Mouse (Mus musculus): ENCODE measurements around the gene T2. TPM values are rescaled to one million over a fixed set of nuclear protein-coding genes. Genes with fewer than 3 reads are reported as not detected.

The T2 gene
- polyA plus RNA-seq, 1 experiment from 2014 or later = 0.33 TPM

DNA sequence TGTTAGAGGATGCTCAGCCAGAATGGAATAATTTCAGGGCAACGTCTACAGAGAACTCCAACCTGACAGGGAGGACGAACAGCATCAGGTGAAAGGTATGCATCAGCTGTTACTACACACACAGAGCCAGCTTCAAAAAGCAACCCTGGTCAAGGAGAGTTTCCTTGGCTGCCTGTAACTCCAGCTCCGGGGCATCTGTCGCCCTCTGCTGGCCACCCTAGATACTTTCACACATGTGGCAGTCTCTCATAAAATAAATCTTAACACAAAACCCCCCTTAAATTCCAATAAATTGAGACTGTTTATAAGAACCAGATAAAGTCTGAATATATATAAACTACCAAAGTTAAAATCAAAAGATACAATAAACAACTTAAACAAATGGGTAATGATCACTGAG is 105.8 kb downstream of the T2 start:
- Histone ChIP-seq H3K27me3 (ENCODE audit: control insufficient read depth, insufficient read depth, low read length) (0 out of 2 replicates have a peak, but pooled peaks cover 2% of the 10 kb centered on the region), H3K27ac (ENCODE audit: low read depth, low read length) (no peak overlapping the region), H3K9ac (ENCODE audit: low read length) (no peak overlapping the region), H3K36me3 (ENCODE audit: control insufficient read depth, insufficient read depth, low read length) (no peaks in the 10 kb centered on the region), H3K4me2 (ENCODE audit: low read depth, low read length, severe bottlenecking) (no peak overlapping the region), H3K9me3 (ENCODE audit: control insufficient read depth, low read length) (no peaks in the 10 kb centered on the region), H3K4me3 (ENCODE audit: low read depth, low read length) (no peak overlapping the region), H3K4me1 (replicated peaks; ENCODE audit: control insufficient read depth, insufficient read depth, low read length) (0 out of 2 replicates have a peak, but pooled peaks cover 2% of the 10 kb centered on the region)
- no peak for ATAC-seq (replicated peaks; ENCODE audit: low FRiP score)
- WGBS = 6% methylated on average over 4 of the region's 4 CpGs
- DNase-seq (ENCODE audit: low spot score) = peak; percentile 71

DNA sequence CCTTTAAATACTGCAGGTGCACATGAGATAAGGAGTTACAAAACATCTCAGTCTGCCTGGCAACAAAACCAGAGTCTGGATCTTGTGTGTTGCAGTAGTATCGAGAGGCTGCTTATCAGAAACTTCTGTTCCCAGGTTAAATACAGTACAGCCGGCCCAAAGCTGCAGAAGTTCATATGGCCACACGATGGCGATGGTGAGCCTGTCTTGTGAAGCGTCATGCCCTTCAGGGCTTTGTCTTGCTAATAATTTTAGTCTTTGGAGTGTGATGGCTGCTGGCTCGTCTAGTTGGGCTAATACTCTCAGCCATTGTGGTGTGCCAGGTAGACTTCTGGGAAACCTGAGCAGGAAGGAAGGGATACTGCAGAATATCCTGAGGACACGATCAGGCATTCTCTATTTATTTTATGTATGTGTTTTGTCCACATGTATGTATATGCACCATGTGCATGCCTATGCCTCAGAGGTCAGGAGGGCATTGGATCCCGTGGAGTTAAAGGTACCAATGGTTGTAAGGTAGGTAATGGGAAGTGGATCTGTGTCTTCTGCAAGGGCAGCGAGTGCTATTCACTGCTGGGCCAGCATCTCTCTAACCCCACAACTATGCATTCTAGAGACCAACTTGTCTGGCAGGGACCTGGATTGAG is 107.8 kb downstream of the T2 start:
- peak; percentile 82 for DNase-seq (ENCODE audit: low spot score)

DNA sequence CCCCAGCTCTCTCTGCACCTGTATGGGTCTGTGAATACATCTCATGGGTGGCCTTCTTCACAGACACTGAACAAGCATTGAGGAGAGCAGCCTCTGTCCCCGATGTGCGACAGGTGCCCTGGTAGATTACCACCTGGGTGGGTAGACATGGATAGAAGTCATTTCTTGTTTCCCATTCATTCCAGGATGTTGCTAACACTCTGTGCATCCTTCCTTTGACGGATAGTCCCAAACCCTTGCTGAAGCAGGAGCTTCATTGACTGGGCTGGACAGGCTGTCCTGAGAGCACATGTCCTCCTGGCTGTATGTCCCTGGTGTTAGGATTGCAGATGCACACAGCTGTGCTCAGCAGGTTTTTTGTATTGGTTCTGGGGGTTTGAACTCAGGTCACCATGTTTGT is 112.0 kb downstream of the T2 start:
- 91% methylated on average over 3 of the region's 3 CpGs for WGBS
- H3K27me3 ChIP-seq (ENCODE audit: control insufficient read depth, insufficient read depth, low read length) = no peaks in the 10 kb centered on the region

More for the DNA sequence above, 107.8 kb downstream of the T2 start:
- no peaks in the 10 kb centered on the region for H3K27me3 ChIP-seq (ENCODE audit: control insufficient read depth, insufficient read depth, low read length)
- no peaks in the 10 kb centered on the region for H3K4me1 ChIP-seq (replicated peaks; ENCODE audit: control insufficient read depth, insufficient read depth, low read length)
- no peak overlapping the region for H3K27ac ChIP-seq (ENCODE audit: low read depth, low read length)
- 29% methylated on average over 9 of the region's 9 CpGs for WGBS
- H3K36me3 ChIP-seq (ENCODE audit: control insufficient read depth, insufficient read depth, low read length) = no peaks in the 10 kb centered on the region
- no peak overlapping the region for H3K4me2 ChIP-seq (ENCODE audit: low read depth, low read length, severe bottlenecking)
- no peak overlapping the region for H3K4me3 ChIP-seq (ENCODE audit: low read depth, low read length)
- peak; percentile 55; the same call in 1 of the 2 replicates for ATAC-seq (replicated peaks; ENCODE audit: low FRiP score)
- no peaks in the 10 kb centered on the region for H3K9me3 ChIP-seq (ENCODE audit: control insufficient read depth, low read length)
- H3K9ac ChIP-seq (ENCODE audit: low read length) = no peak overlapping the region

DNA sequence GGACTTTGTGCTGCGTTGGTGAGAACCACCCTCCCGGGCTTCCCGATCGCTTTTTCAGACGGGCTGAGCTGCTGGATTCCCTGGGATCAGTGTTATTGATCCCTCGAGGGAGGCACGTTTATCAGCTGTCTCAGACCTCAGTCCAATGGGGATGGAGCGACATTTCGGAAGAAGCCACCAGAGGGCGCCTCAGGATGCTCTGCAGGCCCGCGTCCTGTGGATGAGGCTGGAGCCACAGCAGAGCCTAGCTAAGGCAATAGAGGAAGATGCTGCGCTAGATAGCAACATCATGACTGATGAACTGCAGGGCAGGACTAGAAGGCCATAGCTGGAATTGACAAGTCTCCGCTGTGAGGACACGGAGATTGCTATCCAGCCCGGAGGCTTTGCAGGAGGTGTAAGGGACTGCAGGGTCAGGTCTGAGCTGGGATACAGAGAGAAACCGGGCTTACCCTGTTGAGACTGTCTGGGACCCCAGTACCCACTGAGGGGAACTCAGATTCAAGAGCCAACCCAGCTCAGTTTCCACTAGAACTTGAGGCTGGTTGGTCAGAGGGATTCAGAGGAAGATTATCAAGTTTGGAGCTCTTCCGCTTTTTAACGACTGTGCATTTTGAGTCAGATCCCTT is 113.0 kb downstream of the T2 start:
- Histone ChIP-seq H3K27ac (ENCODE audit: low read depth, low read length) (no peak overlapping the region), H3K36me3 (ENCODE audit: control insufficient read depth, insufficient read depth, low read length) (no peaks in the 10 kb centered on the region), H3K4me1 (replicated peaks; ENCODE audit: control insufficient read depth, insufficient read depth, low read length) (no peaks in the 10 kb centered on the region), H3K9me3 (ENCODE audit: control insufficient read depth, low read length) (no peaks in the 10 kb centered on the region), H3K4me3 (ENCODE audit: low read depth, low read length) (no peak overlapping the region), H3K9ac (ENCODE audit: low read length) (peak overlapping the region; percentile 27), H3K27me3 (ENCODE audit: control insufficient read depth, insufficient read depth, low read length) (no peaks in the 10 kb centered on the region), H3K4me2 (ENCODE audit: low read depth, low read length, severe bottlenecking) (peak overlapping the region; percentile 11; the same call in 1 of the 2 replicates)
- 14% methylated on average over 19 of the region's 19 CpGs for WGBS
- ATAC-seq (replicated peaks; ENCODE audit: low FRiP score) (peak; percentile 77), DNase-seq (ENCODE audit: low spot score) (peak; percentile 92)

More for the DNA sequence above, 112.0 kb downstream of the T2 start:
- no peak overlapping the region for H3K4me2 ChIP-seq (ENCODE audit: low read depth, low read length, severe bottlenecking)
- no peak for ATAC-seq (replicated peaks; ENCODE audit: low FRiP score)
- DNase-seq (ENCODE audit: low spot score) = no peak
- no peak overlapping the region for H3K9ac ChIP-seq (ENCODE audit: low read length)
- H3K4me3 ChIP-seq (ENCODE audit: low read depth, low read length) = no peak overlapping the region
- no peaks in the 10 kb centered on the region for H3K36me3 ChIP-seq (ENCODE audit: control insufficient read depth, insufficient read depth, low read length)
- no peak overlapping the region for H3K27ac ChIP-seq (ENCODE audit: low read depth, low read length)
- H3K4me1 ChIP-seq (replicated peaks; ENCODE audit: control insufficient read depth, insufficient read depth, low read length) = no peaks in the 10 kb centered on the region
- no peaks in the 10 kb centered on the region for H3K9me3 ChIP-seq (ENCODE audit: control insufficient read depth, low read length)

Other genes starting within 250 kb of the T2 start
- 0.21 TPM in 1 of 2 replicates, not detected in the other for gene Gm49673, start 208.2 kb upstream of the T2 start, polyA plus RNA-seq (2014; fragmentation: Nextera tagmentation; extraction: Ambion mirVana)
- 13.6 and 14.1 TPM in 2 replicates for gene Rnaset2a, start 207.9 kb upstream of the T2 start, polyA plus RNA-seq (2014; fragmentation: Nextera tagmentation; extraction: Ambion mirVana)
- 49.9 and 55.5 TPM in 2 replicates for gene Fgfr1op, start 190.5 kb upstream of the T2 start, polyA plus RNA-seq (2014; fragmentation: Nextera tagmentation; extraction: Ambion mirVana)
- not detected in 2 replicates for gene Ccr6, start 119.9 kb upstream of the T2 start, polyA plus RNA-seq (2014; fragmentation: Nextera tagmentation; extraction: Ambion mirVana)
- gene Mpc1, start 73.1 kb upstream of the T2 start, polyA plus RNA-seq (2014; fragmentation: Nextera tagmentation; extraction: Ambion mirVana) = 87.7 and 87.9 TPM in 2 replicates
- gene Sft2d1, start 44.9 kb upstream of the T2 start, polyA plus RNA-seq (2014; fragmentation: Nextera tagmentation; extraction: Ambion mirVana) = 54.8 and 69.1 TPM in 2 replicates
- 1.2 and 1.6 TPM in 2 replicates for gene Prr18, start 18.5 kb upstream of the T2 start, polyA plus RNA-seq (2014; fragmentation: Nextera tagmentation; extraction: Ambion mirVana)
- gene T, start 78.4 kb downstream of the T2 start, polyA plus RNA-seq (2014; fragmentation: Nextera tagmentation; extraction: Ambion mirVana) = 0.36 and 0.67 TPM in 2 replicates
- gene Pde10a, start 169.4 kb downstream of the T2 start, polyA plus RNA-seq (2014; fragmentation: Nextera tagmentation; extraction: Ambion mirVana) = 7.8 and 9.0 TPM in 2 replicates
- gene Gm17087, start 211.0 kb downstream of the T2 start, polyA plus RNA-seq (2014; fragmentation: Nextera tagmentation; extraction: Ambion mirVana) = not detected in 2 replicates

Data from forebrain, embryonic 11.5 days (tissue).